Mouse (Mus musculus): Measurements from ENCODE around the gene Cyp11a1. TPM values are rescaled to one million over a fixed set of nuclear protein-coding genes. Genes with fewer than 3 reads are reported as not detected.

The Cyp11a1 gene
- polyA plus RNA-seq, 1 experiment from 2014 or later = 1.6 TPM

DNA sequence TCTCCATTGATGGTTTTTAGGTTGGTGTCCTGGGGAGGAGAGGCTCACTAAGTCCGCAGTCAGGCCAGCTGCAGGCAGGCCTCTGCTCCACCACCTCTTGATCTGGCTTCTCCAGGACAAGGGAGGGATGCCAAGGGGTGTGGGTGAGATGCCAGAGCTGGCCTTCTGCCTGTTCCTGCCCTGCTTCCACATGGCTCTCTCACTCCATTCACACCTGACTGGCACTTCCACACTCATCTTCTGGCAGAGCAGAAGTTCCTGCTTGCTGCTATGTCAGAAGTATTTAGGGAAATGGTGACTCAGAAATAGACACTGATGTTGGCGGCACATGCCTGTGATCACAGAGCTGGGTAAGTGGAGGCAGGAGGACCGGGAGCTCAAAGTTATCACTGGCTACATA, 61.3 kb downstream of the Cyp11a1 start:
- no peaks in the 10 kb centered on the region for H3K9me3 ChIP-seq (replicated peaks; ENCODE audit: control insufficient read depth, low read length, poor library complexity, severe bottlenecking)
- peaks cover 26% of the 10 kb centered on the region for H3K4me1 ChIP-seq (ENCODE audit: control insufficient read depth, insufficient read depth, low read length)
- H3K4me3 ChIP-seq (ENCODE audit: low read depth, low read length) = no peak overlapping the region
- H3K27ac ChIP-seq (ENCODE audit: low read length) = no peak overlapping the region
- no peak overlapping the region for H3K9ac ChIP-seq (ENCODE audit: low read depth, low read length)
- WGBS = 84% methylated on average over 3 of the region's 3 CpGs
- no peaks in the 10 kb centered on the region for H3K36me3 ChIP-seq (ENCODE audit: control insufficient read depth, insufficient read depth, low read length)
- no peak for ATAC-seq
- H3K4me2 ChIP-seq (ENCODE audit: low read length) = no peak overlapping the region
- H3K27me3 ChIP-seq (ENCODE audit: control insufficient read depth, insufficient read depth, low read depth, low read length) = no peaks in the 10 kb centered on the region

DNA sequence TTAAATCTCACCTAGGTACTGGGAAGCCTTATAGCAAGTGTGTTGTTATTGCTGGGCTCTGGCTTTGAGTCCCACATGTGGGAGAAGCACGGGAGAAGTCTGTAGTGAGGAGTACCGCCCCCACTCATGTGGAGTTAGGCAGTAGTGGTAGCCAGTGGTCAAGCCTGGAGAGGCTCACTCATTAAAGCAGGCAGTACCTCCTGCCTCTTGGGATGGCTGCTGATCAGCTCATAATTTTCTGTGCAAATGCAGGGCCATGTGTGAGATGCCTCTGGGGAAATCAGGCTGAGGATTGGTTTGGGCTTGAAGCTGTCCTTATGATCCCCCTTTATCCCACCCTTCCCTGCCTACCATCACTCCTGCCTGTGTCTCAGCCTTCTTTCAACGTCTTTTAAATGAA, 68.3 kb downstream of the Cyp11a1 start:
- Histone ChIP-seq H3K4me2 (ENCODE audit: low read length) (no peak overlapping the region), H3K9me3 (replicated peaks; ENCODE audit: control insufficient read depth, low read length, poor library complexity, severe bottlenecking) (no peaks in the 10 kb centered on the region), H3K9ac (ENCODE audit: low read depth, low read length) (no peak overlapping the region), H3K27ac (ENCODE audit: low read length) (no peak overlapping the region), H3K36me3 (ENCODE audit: control insufficient read depth, insufficient read depth, low read length) (no peaks in the 10 kb centered on the region), H3K4me1 (ENCODE audit: control insufficient read depth, insufficient read depth, low read length) (peaks cover 8% of the 10 kb centered on the region), H3K27me3 (ENCODE audit: control insufficient read depth, insufficient read depth, low read depth, low read length) (no peaks in the 10 kb centered on the region), H3K4me3 (ENCODE audit: low read depth, low read length) (no peak overlapping the region)
- no peak for ATAC-seq
- WGBS = 34% methylated on average over 3 of the region's 3 CpGs

Other genes starting within 250 kb of the Cyp11a1 start
- gene Clk3, start 240.6 kb upstream of the Cyp11a1 start, polyA plus RNA-seq (2015; fragmentation: Nextera tagmentation; extraction: Ambion mirVana) = 58.8 and 62.9 TPM in 2 replicates
- 6.6 and 9.1 TPM in 2 replicates for gene Arid3b, start 169.6 kb upstream of the Cyp11a1 start, polyA plus RNA-seq (2015; fragmentation: Nextera tagmentation; extraction: Ambion mirVana)
- gene Ubl7, start 95.4 kb upstream of the Cyp11a1 start, polyA plus RNA-seq (2015; fragmentation: Nextera tagmentation; extraction: Ambion mirVana) = 173 and 176 TPM in 2 replicates
- gene Sema7a, start 66.3 kb upstream of the Cyp11a1 start, polyA plus RNA-seq (2015; fragmentation: Nextera tagmentation; extraction: Ambion mirVana) = 1.6 and 1.9 TPM in 2 replicates
- 8.1 and 9.7 TPM in 2 replicates for gene Stra6, start 57.4 kb downstream of the Cyp11a1 start, polyA plus RNA-seq (2015; fragmentation: Nextera tagmentation; extraction: Ambion mirVana)
- gene Ccdc33, start 112.4 kb downstream of the Cyp11a1 start, polyA plus RNA-seq (2015; fragmentation: Nextera tagmentation; extraction: Ambion mirVana) = 0.31 and 0.90 TPM in 2 replicates
- 24.4 and 26.2 TPM in 2 replicates for gene Islr, start 197.9 kb downstream of the Cyp11a1 start, polyA plus RNA-seq (2015; fragmentation: Nextera tagmentation; extraction: Ambion mirVana)
- 38.0 and 42.3 TPM in 2 replicates for gene Islr2, start 197.9 kb downstream of the Cyp11a1 start, polyA plus RNA-seq (2015; fragmentation: Nextera tagmentation; extraction: Ambion mirVana)
- 3.5 and 3.9 TPM in 2 replicates for gene Pml, start 243.4 kb downstream of the Cyp11a1 start, polyA plus RNA-seq (2015; fragmentation: Nextera tagmentation; extraction: Ambion mirVana)
- gene Stoml1, start 246.8 kb downstream of the Cyp11a1 start, polyA plus RNA-seq (2015; fragmentation: Nextera tagmentation; extraction: Ambion mirVana) = 134 and 144 TPM in 2 replicates